Mouse (Mus musculus) olfactory bulb, adult 2 months (tissue): ENCODE data around the gene 1700019D03Rik.

Experiments used
- CTCF ChIP-seq: fragments of 200-500 bp; IDR thresholded peaks from 2 replicates; pipeline ENCODE4 v1.5.1; 2012; ENCODE audit warnings: low read depth, mild to moderate bottlenecking, low read length, moderate library complexity; ENCODE audit not compliant: insufficient read depth
- POLR2A ChIP-seq: fragments of 200-500 bp; IDR thresholded peaks from 2 replicates; pipeline ENCODE4 v1.6.1; 2012; ENCODE audit warnings: mild to moderate bottlenecking, low read depth, low read length, moderate library complexity; ENCODE audit not compliant: insufficient read depth

DNA sequence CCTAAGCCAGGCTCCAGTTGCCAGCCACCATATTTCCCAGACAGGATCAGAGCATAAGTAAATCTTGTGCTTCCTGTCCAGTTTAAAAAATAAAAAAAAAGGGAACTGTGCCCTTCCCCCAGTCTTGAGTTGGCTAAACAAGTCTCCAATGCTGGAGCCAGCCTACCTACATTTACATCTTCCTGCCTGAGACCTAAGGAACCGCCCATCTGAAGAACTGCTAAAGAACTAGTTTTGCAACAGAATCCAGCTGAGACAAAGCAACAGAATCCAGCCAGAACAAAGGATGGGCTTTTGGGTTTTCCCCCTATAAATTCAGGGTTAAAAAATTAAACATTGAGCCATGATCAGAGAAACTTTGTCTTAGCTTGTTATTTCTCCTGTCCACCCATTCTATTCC lies 81.0 kb downstream of the 1700019D03Rik start:
- TF ChIP-seq POLR2A (no peak), CTCF (no peak)
